Mouse (Mus musculus): ENCODE measurements around the gene Acad11.

GRCm38 (mm10) chr9:104098256-104098655, 35.1 kb downstream of the Acad11 start:
- TF ChIP-seq CTCF (IDR thresholded peaks at IDR 0.05; ENCODE audit: low read depth, low read length) (no peak), POLR2A (IDR thresholded peaks at IDR 0.05; ENCODE audit: extremely low read depth, insufficient read depth, low read length) (no peak)

Data from liver, adult 2 months (tissue).